Mouse (Mus musculus) liver, embryonic 11.5 days (tissue): ENCODE results near the gene Elane. TPM values are rescaled to one million over a fixed set of nuclear protein-coding genes. Genes with fewer than 3 reads are reported as not detected.

Source experiments
- ATAC-seq: fragments of 200-750 bp; cut with Nextera tagmentation; replicated peaks from 2 replicates; pipeline ENCODE4 v1.8.0; 2017; ENCODE audit warnings: moderate number of reproducible peaks, mild to moderate bottlenecking, moderate TSS enrichment, moderate library complexity; ENCODE audit not compliant: low FRiP score
- DNase-seq: peaks from one replicate; pipeline ENCODE4 v3.0.0-alpha.2; 2017; ENCODE audit warnings: low spot score
- H3K27ac ChIP-seq: fragments of 300-500 bp; sonication (generic); 2 replicates; pipeline ENCODE4 v1.5.1; 2014; ENCODE audit warnings: mild to moderate bottlenecking, low read depth, low read length, control low read depth
- H3K27me3 ChIP-seq: fragments of 300-500 bp; sonication (generic); replicated peaks from 2 replicates; pipeline ENCODE4 v1.6.1; 2014; ENCODE audit warnings: low read length, mixed read lengths; ENCODE audit not compliant: control insufficient read depth, insufficient read depth
- H3K36me3 ChIP-seq: fragments of 300-500 bp; sonication (generic); 2 replicates; pipeline ENCODE4 v1.6.1; 2014; ENCODE audit warnings: mild to moderate bottlenecking, low read length, moderate library complexity, mixed read lengths; ENCODE audit not compliant: control insufficient read depth, insufficient read depth
- H3K4me1 ChIP-seq: fragments of 300-500 bp; sonication (generic); replicated peaks from 2 replicates; pipeline ENCODE4 v1.6.1; 2014; ENCODE audit warnings: low read length, mixed read lengths; ENCODE audit not compliant: control insufficient read depth, insufficient read depth
- H3K4me2 ChIP-seq: fragments of 300-500 bp; sonication (generic); 2 replicates; pipeline ENCODE4 v1.6.1; 2014; ENCODE audit warnings: mild to moderate bottlenecking, control low read depth, moderate library complexity
- H3K4me3 ChIP-seq: fragments of 300-500 bp; sonication (generic); 2 replicates; pipeline ENCODE4 v1.5.1; 2014; ENCODE audit warnings: low read depth, low read length, control low read depth
- H3K9ac ChIP-seq: fragments of 300-500 bp; sonication (generic); 2 replicates; pipeline ENCODE4 v1.6.1; 2014; ENCODE audit warnings: low read depth, low read length, control low read depth
- H3K9me3 ChIP-seq: fragments of 300-500 bp; sonication (generic); 2 replicates; pipeline ENCODE4 v1.6.1; 2016; ENCODE audit warnings: low read length, inconsistent platforms, mixed read lengths; ENCODE audit not compliant: control insufficient read depth
- WGBS: fragments of 180-500 bp; shearing (Covaris S2); extraction: QIAGEN DNeasy Blood & Tissue Kit; methylation state at CpG from one replicate; pipeline ENCODE4 v1.1.7; 2014; 5-methylcytosine and 5-hydroxymethylcytosine counted together
- polyA plus RNA-seq: library from polyadenylated mRNA; unstranded; fragments of >200 nt; fragmentation: Nextera tagmentation; extraction: Ambion mirVana; gene quantifications from 2 replicates; pipeline ENCODE4 v1.2.1, GENCODE M21; 2014

Elane gene
- polyA plus RNA-seq, 1 experiment from 2014 or later: 11.1 TPM

DNA sequence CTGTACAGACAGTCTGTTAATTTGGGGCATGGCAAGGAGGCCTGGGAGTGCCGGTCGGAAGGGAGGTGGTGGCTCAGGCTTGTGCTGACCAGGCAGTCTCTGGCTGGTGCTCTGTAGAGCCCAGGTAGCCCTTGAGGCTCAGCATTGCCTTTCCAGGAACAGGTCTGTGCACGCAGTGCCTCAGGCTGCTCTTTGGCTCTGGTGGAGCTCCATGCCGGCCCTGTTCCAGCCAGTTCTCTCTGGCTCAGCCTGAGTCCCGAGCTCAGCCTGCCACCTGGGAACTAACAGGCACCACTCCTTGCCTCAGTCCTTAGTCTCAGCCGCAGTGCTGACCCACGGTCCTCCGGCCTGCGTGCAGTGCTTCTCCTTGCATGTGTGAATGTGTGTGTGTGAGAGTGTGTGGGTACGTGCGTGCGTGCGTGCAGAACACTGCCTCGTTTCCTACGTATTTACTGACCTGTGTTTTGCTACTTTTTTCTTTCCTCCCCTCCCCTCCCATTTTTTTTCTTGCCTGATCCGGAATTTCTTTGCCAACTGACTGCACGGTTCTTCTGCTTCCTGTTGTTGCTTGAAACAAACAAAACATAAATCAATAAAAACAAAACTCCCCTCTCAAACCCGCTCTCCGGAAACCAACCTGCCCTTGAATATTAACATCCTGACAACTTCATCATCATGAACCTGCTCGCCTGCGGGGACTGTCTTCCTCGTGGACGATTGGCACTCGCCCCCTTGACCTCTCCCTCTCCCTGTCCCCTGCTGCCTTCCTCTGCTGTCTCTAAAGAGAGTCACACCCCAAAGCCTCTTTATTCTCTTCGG, 24.6 kb upstream of the Elane start:
- WGBS: 85% methylated on average over 25 of the region's 25 CpGs
- DNase-seq (no peak), ATAC-seq (no peak)

DNA sequence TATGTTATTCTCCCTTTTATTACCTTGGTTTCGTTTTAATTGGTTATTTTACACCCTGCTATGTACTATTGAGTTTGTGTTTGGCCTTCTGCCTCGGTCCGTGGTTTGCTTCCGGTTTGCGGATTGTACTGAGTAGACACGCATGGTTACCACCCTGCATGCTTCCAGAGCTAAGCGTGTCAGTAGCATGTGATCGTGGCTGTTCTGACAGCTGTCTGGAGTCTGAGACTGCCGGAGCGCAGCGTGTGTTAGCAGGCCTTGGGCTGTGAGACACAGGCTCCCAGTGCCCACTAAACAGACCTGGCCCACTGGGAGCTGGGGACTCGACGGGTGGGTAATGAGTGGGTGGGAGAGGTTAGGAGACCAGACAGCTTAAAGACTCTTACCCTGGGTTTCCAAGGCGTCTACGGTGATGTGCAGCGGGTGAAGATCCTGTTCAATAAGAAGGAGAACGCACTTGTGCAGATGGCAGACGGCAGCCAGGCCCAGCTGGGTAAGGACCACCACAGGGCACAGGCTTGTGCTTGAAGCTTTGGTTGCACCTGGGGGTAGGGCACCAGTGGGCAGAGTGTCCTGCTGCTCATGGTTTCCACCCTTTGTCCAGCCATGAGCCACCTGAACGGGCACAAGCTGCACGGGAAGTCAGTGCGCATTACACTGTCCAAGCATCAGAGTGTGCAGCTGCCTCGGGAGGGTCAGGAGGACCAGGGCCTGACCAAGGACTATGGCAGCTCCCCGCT, 23.8 kb upstream of the Elane start:
- WGBS: 92% methylated on average over 23 of the region's 23 CpGs
- H3K4me1 ChIP-seq: peaks cover 10% of the 10 kb centered on the region
- H3K27me3 ChIP-seq: no peaks in the 10 kb centered on the region
- H3K36me3 ChIP-seq: peaks cover 59% of the 10 kb centered on the region
- H3K9ac ChIP-seq: no peak overlapping the region
- ATAC-seq (no peak), DNase-seq (no peak)
- H3K4me3 ChIP-seq: no peak overlapping the region
- no peak overlapping the region for H3K27ac ChIP-seq
- no peaks in the 10 kb centered on the region for H3K9me3 ChIP-seq
- H3K4me2 ChIP-seq: no peak overlapping the region

More for the DNA sequence above, 24.6 kb upstream of the Elane start:
- Histone ChIP-seq H3K9me3 (no peaks in the 10 kb centered on the region), H3K36me3 (peaks cover 67% of the 10 kb centered on the region), H3K9ac (no peak overlapping the region), H3K27me3 (no peaks in the 10 kb centered on the region), H3K4me3 (no peak overlapping the region), H3K4me1 (peaks cover 18% of the 10 kb centered on the region), H3K4me2 (no peak overlapping the region), H3K27ac (no peak overlapping the region)

DNA sequence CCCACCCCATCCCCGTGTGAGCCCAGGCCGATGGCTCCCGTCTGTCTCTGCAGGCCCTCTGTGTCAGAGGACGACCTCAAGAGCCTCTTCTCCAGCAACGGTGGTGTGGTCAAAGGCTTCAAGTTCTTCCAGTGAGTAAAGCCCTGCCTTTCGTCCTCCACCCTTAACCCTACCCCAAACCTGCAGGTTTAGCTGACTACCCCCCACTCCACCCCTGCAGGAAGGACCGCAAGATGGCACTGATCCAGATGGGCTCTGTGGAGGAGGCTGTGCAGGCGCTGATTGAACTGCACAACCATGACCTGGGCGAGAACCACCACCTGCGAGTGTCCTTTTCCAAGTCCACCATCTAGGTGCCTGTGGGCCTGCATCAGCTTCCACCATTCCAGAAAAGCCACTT, 23.1 kb upstream of the Elane start:
- Histone ChIP-seq H3K4me2 (no peak overlapping the region), H3K27ac (no peak overlapping the region), H3K9me3 (no peaks in the 10 kb centered on the region), H3K27me3 (no peaks in the 10 kb centered on the region), H3K4me1 (peaks cover 3% of the 10 kb centered on the region), H3K36me3 (peaks cover 54% of the 10 kb centered on the region), H3K9ac (no peak overlapping the region), H3K4me3 (no peak overlapping the region)
- DNase-seq (no peak), ATAC-seq (no peak)
- WGBS: 76% methylated on average over 10 of the region's 10 CpGs

DNA sequence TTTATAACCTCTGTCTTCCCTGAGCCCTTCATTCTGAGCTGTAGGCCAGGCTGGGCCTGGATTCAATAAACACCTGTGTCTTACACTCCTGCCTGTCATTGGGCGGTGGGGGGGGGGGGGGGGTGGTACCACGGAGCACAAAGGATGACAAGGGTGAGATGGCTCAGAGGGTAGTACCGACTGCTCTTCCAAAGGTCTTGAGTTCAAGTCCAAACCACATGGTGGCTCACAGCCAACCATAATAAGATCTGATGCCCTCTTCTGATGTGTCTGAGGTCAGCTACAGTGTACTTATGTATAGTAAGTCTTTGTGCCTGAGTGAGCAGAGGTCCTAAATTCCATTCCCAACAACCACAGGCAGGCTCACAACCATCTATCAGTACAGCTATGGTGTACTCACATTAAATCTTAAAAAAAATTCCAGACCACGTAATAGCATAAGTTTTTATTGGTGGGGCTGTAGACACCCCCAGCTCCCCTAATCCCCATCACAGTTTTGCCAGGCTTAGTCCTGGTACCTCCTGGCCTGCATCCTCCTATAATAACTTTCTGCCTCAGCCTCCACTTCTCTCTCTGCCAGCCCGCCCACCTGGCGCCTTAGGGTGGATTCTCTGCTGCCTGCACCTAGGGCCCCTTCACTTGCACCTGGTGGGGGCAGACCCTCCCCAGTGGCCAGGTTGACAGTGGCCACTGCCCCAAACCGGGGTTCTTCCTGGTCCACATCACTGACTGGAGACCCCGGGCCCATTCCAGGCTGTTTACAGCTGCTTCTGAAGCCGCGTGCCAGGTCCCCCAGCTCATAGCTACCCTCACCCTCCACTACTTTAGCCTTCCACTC, 21.5 kb upstream of the Elane start:
- no peaks in the 10 kb centered on the region; the same call in 1 of the 2 replicates for H3K4me1 ChIP-seq
- H3K27me3 ChIP-seq: no peaks in the 10 kb centered on the region
- ATAC-seq (peak; percentile 27), DNase-seq (peak; percentile 34)
- no peak overlapping the region for H3K9ac ChIP-seq
- no peaks in the 10 kb centered on the region for H3K9me3 ChIP-seq
- 58% methylated on average over 10 of the region's 10 CpGs for WGBS
- peaks cover 42% of the 10 kb centered on the region for H3K36me3 ChIP-seq
- no peak overlapping the region for H3K4me2 ChIP-seq
- H3K27ac ChIP-seq: no peak overlapping the region
- H3K4me3 ChIP-seq: no peak overlapping the region

DNA sequence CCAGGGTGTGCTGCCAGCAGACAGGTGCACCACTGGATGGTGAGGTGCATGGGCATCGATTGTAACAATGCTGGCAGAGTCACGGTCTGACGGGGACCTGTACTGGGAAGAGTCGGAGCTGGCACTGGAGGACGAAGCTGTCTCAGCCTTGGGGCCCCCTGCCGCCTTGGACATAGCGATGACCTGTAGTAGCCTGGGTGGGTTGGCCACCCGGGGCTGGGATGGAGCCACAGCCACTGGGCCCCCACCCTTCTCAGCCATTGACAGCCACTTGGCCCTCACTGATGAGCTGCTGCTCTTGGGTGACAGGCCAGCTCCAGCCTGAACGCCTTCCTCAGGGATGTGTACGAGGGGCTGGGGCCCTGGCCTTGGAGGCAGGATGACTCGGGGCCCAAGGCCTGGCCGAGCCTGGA, 20.9 kb upstream of the Elane start:
- Histone ChIP-seq H3K9ac (no peak overlapping the region), H3K36me3 (peaks cover 36% of the 10 kb centered on the region), H3K9me3 (no peaks in the 10 kb centered on the region), H3K4me2 (no peak overlapping the region), H3K27me3 (no peaks in the 10 kb centered on the region), H3K4me3 (no peak overlapping the region), H3K4me1 (no peaks in the 10 kb centered on the region; the same call in 1 of the 2 replicates), H3K27ac (no peak overlapping the region)
- WGBS: 61% methylated on average over 12 of the region's 12 CpGs
- ATAC-seq (peak; percentile 38; the same call in 1 of the 2 replicates), DNase-seq (peak; percentile 64)

DNA sequence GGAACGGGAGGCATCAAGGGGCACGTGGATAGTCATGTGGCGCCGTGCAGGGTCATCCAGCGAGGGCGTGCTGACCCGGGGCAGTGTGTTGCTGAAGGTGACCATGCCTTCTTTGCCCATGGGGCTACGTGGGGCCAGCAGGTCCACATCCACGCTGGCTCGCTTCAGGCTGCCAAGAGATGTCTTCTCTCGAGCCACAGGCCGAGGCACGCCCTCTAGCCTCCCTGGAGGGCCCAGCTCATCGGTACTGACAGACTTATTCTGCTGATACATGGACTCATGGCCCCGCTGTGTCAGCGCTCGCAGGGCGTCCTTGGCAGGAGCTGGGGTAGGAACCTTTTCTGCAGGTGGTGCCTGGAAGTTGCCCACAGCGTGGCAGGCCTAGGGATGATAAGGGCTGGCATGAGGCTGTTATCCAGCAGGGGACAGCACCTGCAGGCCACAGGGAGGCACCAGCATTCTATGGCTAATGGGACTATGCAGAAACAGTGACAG, 20.2 kb upstream of the Elane start:
- Histone ChIP-seq H3K27ac (no peak overlapping the region), H3K36me3 (peaks cover 30% of the 10 kb centered on the region), H3K9me3 (no peaks in the 10 kb centered on the region), H3K4me2 (no peak overlapping the region), H3K4me1 (no peaks in the 10 kb centered on the region; the same call in 1 of the 2 replicates), H3K9ac (no peak overlapping the region), H3K4me3 (no peak overlapping the region), H3K27me3 (no peaks in the 10 kb centered on the region)
- no peak for ATAC-seq
- 78% methylated on average over 19 of the region's 19 CpGs for WGBS
- DNase-seq: no peak

DNA sequence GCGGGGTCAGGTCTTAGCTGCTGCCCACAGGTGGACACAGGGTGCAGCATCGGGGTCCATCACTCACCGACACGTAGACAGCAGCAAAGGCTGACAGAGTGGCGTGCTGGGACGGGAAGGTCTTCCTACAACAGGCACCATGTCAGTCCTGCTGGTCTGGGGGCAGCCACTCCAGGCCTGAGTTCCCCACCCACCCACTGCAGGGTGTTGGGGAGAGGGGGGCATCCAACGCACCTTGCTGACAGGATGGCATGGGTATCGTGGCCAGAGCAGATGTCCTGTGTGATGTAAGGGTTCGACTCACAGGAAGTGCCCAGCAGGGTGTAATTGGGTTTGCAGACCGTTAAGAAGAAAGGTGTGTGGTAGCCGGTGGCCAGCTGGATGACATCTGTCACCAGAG, 19.4 kb upstream of the Elane start:
- ATAC-seq (no peak), DNase-seq (no peak)
- WGBS: 81% methylated on average over 11 of the region's 11 CpGs
- Histone ChIP-seq H3K4me2 (no peak overlapping the region), H3K4me3 (no peak overlapping the region), H3K9ac (no peak overlapping the region), H3K36me3 (peaks cover 22% of the 10 kb centered on the region), H3K27ac (no peak overlapping the region), H3K9me3 (no peaks in the 10 kb centered on the region), H3K4me1 (no peaks in the 10 kb centered on the region; the same call in 1 of the 2 replicates), H3K27me3 (no peaks in the 10 kb centered on the region)

DNA sequence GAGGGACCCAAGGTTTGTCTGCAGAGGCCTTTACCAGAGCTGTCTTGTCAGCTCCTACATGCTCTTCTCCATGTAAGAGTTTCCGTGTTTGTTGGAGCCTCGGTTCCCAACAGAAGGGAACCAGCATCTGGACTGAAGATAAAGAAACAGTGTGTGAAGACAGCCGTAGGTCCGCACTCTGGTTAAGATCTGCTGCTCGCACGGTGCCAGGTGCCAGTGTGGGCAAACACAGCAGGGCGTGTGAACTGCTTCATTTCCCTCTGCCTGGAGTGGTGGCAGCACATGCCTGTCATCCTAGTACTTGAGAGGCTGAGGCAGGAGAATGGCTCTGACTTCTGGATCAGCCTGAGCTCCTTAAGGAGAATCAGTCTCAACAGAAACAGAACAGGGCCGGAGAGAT, 14.2 kb upstream of the Elane start:
- Histone ChIP-seq H3K27me3 (peaks cover 11% of the 10 kb centered on the region), H3K27ac (no peak overlapping the region), H3K36me3 (no peaks in the 10 kb centered on the region), H3K9me3 (no peaks in the 10 kb centered on the region), H3K4me3 (no peak overlapping the region), H3K9ac (no peak overlapping the region), H3K4me2 (no peak overlapping the region), H3K4me1 (peaks cover 9% of the 10 kb centered on the region)
- ATAC-seq (no peak), DNase-seq (no peak)
- 87% methylated on average over 8 of the region's 8 CpGs for WGBS
